Mouse (Mus musculus): ENCODE measurements around the gene Grik2. TPM values are rescaled to one million over a fixed set of nuclear protein-coding genes. Genes with fewer than 3 reads are reported as not detected.

Grik2 gene
- 0.17 TPM for polyA plus RNA-seq (2017; shearing (Covaris generic))

DNA sequence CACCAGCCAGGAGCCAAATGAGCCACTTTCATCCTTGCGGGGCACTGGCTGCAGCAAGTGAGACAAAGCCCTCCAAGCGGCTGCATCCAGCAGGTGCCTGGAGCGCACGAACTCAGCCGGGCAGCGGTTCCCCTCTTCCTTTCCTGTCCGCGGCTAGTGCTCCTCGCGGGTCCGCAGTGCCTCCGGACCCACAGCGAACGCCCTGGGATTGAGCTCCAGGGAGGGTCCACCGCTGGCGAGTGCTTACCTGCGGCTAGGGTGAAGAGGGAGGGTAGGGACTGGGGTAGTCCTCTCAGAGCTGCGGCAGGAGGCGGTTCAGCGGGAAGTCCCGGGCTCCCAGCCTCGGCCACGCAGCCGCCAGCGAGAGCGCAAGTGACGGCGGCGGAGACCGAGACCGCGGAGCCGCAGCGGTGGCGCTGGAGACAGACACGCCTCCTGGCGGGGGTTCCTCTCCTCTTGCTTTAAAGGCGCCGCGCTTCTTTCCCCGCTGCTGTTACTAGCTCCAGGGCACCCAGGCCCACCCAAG is at the start of gene Grik2:
Gene Grik2, minus strand, starts transcription at position 386 of the 526 bp plus-strand sequence.

Data from CD4-positive, CD25-positive, alpha-beta regulatory T cell, adult 9 weeks (primary cell).